Mouse (Mus musculus) frontal cortex, postnatal 10 days (tissue): ENCODE measurements around the gene Usp38.
"Not testable (repeated sequence)": the region's sequence is repeated elsewhere in the genome, so short reads cannot be mapped to it uniquely, and the experiment has no call there.

Experiments
- DNase-seq, 2 experiments: peaks; one replicate each; pipeline ENCODE4 v3.0.0; 2022; ENCODE audit warnings: low spot score in 2 of 2, mixed read lengths in 1 of 2

Gene Usp38

GRCm38 (mm10) chr8:81014789-81015699, at the start of gene Usp38:
TSS of gene Usp38 (minus strand) at chr8:81014928.
- peak; percentile 98 to 99 for DNase-seq

GRCm38 (mm10) chr8:81062566-81062965, 47.8 kb upstream of the Usp38 start:
- no peak for DNase-seq

- DNase-seq, result peak; percentile 13 to 37
Measured at GRCm38 (mm10) chr8:81061950-81062349, 47.2 kb upstream of the Usp38 start.

- no peak for DNase-seq
Measured at GRCm38 (mm10) chr8:81044201-81044600, 29.5 kb upstream of the Usp38 start.

GRCm38 (mm10) chr8:81027991-81028390, 13.3 kb upstream of the Usp38 start:
- DNase-seq, result no peak

- not testable (repeated sequence) for DNase-seq
Measured at GRCm38 (mm10) chr8:81017548-81017947, 2.8 kb upstream of the Usp38 start.

- DNase-seq, result peak in 1 of 2 experiments; percentile 16
Measured at GRCm38 (mm10) chr8:81013811-81014530, 757 bp downstream of the Usp38 start.

GRCm38 (mm10) chr8:81012699-81013098, 2.0 kb downstream of the Usp38 start:
- DNase-seq, result no peak

GRCm38 (mm10) chr8:81012031-81012560, 2.6 kb downstream of the Usp38 start:
- no peak for DNase-seq

GRCm38 (mm10) chr8:81010386-81010785, 4.3 kb downstream of the Usp38 start:
- DNase-seq, result no peak

GRCm38 (mm10) chr8:81005114-81005513, 9.6 kb downstream of the Usp38 start:
- no peak for DNase-seq

- DNase-seq, result no peak
Measured at GRCm38 (mm10) chr8:80996632-80997031, 18.1 kb downstream of the Usp38 start.

GRCm38 (mm10) chr8:80991937-80992336, 22.8 kb downstream of the Usp38 start:
- DNase-seq, result no peak

- no peak for DNase-seq
Measured at GRCm38 (mm10) chr8:80982829-80983228, 31.9 kb downstream of the Usp38 start.

- no peak for DNase-seq
Measured at GRCm38 (mm10) chr8:80981696-80982095, 33.0 kb downstream of the Usp38 start.

- DNase-seq, result no peak
Measured at GRCm38 (mm10) chr8:80980063-80980462, 34.7 kb downstream of the Usp38 start.

- no peak for DNase-seq
Measured at GRCm38 (mm10) chr8:80977231-80977630, 37.5 kb downstream of the Usp38 start.

- no peak for DNase-seq
Measured at GRCm38 (mm10) chr8:80971150-80971549, 43.6 kb downstream of the Usp38 start.

GRCm38 (mm10) chr8:80970000-80970685, 44.6 kb downstream of the Usp38 start:
- no peak for DNase-seq

- DNase-seq, result no peak
Measured at GRCm38 (mm10) chr8:80969423-80969822, 45.3 kb downstream of the Usp38 start.

GRCm38 (mm10) chr8:80963095-80963494, 51.6 kb downstream of the Usp38 start:
- no peak for DNase-seq

GRCm38 (mm10) chr8:80962592-80962983, 52.1 kb downstream of the Usp38 start:
- no peak for DNase-seq
